Mouse (Mus musculus): ENCODE data around the gene Gpn3. TPM values are rescaled to one million over a fixed set of nuclear protein-coding genes. Genes with fewer than 3 reads are reported as not detected.

Gene Gpn3
- total RNA-seq, 1 experiment, result 101 TPM

GRCm38 (mm10) chr5:122327283-122327682 lies 44.4 kb upstream of the Gpn3 start:
- no peak overlapping the region for H3K27ac ChIP-seq (ENCODE audit: insufficient read depth, low read depth, low read length, poor library complexity, severe bottlenecking)
- peaks cover 0 to 4% of the 10 kb centered on the region in 2 experiments; a peak in 1 of 4 replicates for H3K4me1 ChIP-seq (ENCODE audit: control insufficient read depth in 2 of 2, insufficient read depth in 2 of 2, low read length in 2 of 2, poor library complexity in 1 of 2)
- TF ChIP-seq ZC3H11A (IDR thresholded peaks at IDR 0.05; ENCODE audit: borderline replicate concordance, low read depth, low read length), result no peak
- no peak for TF ChIP-seq HCFC1 (IDR thresholded peaks at IDR 0.05; ENCODE audit: borderline replicate concordance, insufficient read depth, low read length)
- no peak for TF ChIP-seq ZNF384 (IDR thresholded peaks at IDR 0.05; ENCODE audit: low read depth, low read length)
- no peak for TF ChIP-seq CHD2 (IDR thresholded peaks at IDR 0.05; ENCODE audit: low read depth, low read length)
- no peak for TF ChIP-seq MAFK (IDR thresholded peaks at IDR 0.05; ENCODE audit: insufficient read depth, low read depth, low read length)
- H3K9me3 ChIP-seq (ENCODE audit: control insufficient read depth, insufficient read depth, low read depth, low read length), result no peaks in the 10 kb centered on the region
- H3K4me3 ChIP-seq (ENCODE audit: insufficient read depth in 1 of 2, low read depth in 1 of 2, low read length in 2 of 2, poor library complexity in 1 of 2, severe bottlenecking in 1 of 2), result no peak overlapping the region
- DNase-seq (ENCODE audit: low read depth, low spot score), result no peak
- H3K9ac ChIP-seq (ENCODE audit: insufficient read depth, low read depth, low read length, poor library complexity, severe bottlenecking), result no peak overlapping the region
- H3K36me3 ChIP-seq (ENCODE audit: control insufficient read depth, insufficient read depth, low read length, poor library complexity, severe bottlenecking), result peaks cover 18% of the 10 kb centered on the region
- in situ Hi-C loops (cut with MboI; ENCODE audit: low sequenced_read_pairs in 2 of 2, unreplicated experiment in 2 of 2), result no loop called here

GRCm38 (mm10) chr5:122330269-122330668 lies 41.4 kb upstream of the Gpn3 start:
- H3K9me3 ChIP-seq (ENCODE audit: control insufficient read depth, insufficient read depth, low read depth, low read length), result no peaks in the 10 kb centered on the region
- no peak overlapping the region for H3K27ac ChIP-seq (ENCODE audit: insufficient read depth, low read depth, low read length, poor library complexity, severe bottlenecking)
- H3K4me3 ChIP-seq (ENCODE audit: insufficient read depth in 1 of 2, low read depth in 1 of 2, low read length in 2 of 2, poor library complexity in 1 of 2, severe bottlenecking in 1 of 2), result no peak overlapping the region
- H3K9ac ChIP-seq (ENCODE audit: insufficient read depth, low read depth, low read length, poor library complexity, severe bottlenecking), result no peak overlapping the region
- H3K36me3 ChIP-seq (ENCODE audit: control insufficient read depth, insufficient read depth, low read length, poor library complexity, severe bottlenecking), result peaks cover 9% of the 10 kb centered on the region
- in situ Hi-C loops (cut with MboI; ENCODE audit: low sequenced_read_pairs in 2 of 2, unreplicated experiment in 2 of 2), result no loop called here
- DNase-seq (ENCODE audit: low read depth, low spot score), result no peak
- TF ChIP-seq ZNF384 (IDR thresholded peaks at IDR 0.05; ENCODE audit: low read depth, low read length) (no peak), CHD2 (IDR thresholded peaks at IDR 0.05; ENCODE audit: low read depth, low read length) (no peak), HCFC1 (IDR thresholded peaks at IDR 0.05; ENCODE audit: borderline replicate concordance, insufficient read depth, low read length) (no peak), ZC3H11A (IDR thresholded peaks at IDR 0.05; ENCODE audit: borderline replicate concordance, low read depth, low read length) (no peak), MAFK (IDR thresholded peaks at IDR 0.05; ENCODE audit: insufficient read depth, low read depth, low read length) (no peak)
- no peaks in the 10 kb centered on the region for H3K4me1 ChIP-seq (ENCODE audit: control insufficient read depth in 2 of 2, insufficient read depth in 2 of 2, low read length in 2 of 2, poor library complexity in 1 of 2)

GRCm38 (mm10) chr5:122334682-122335081 lies 37.0 kb upstream of the Gpn3 start:
- no peak for TF ChIP-seq ZC3H11A (IDR thresholded peaks at IDR 0.05; ENCODE audit: borderline replicate concordance, low read depth, low read length)
- peak; percentile 71 for TF ChIP-seq ZNF384 (IDR thresholded peaks at IDR 0.05; ENCODE audit: low read depth, low read length)
- Histone ChIP-seq H3K4me3 (ENCODE audit: insufficient read depth in 1 of 2, low read depth in 1 of 2, low read length in 2 of 2, poor library complexity in 1 of 2, severe bottlenecking in 1 of 2) (no peak overlapping the region), H3K4me1 (ENCODE audit: control insufficient read depth in 2 of 2, insufficient read depth in 2 of 2, low read length in 2 of 2, poor library complexity in 1 of 2) (no peaks in the 10 kb centered on the region), H3K9me3 (ENCODE audit: control insufficient read depth, insufficient read depth, low read depth, low read length) (no peaks in the 10 kb centered on the region), H3K27ac (ENCODE audit: insufficient read depth, low read depth, low read length, poor library complexity, severe bottlenecking) (no peak overlapping the region), H3K9ac (ENCODE audit: insufficient read depth, low read depth, low read length, poor library complexity, severe bottlenecking) (no peak overlapping the region), H3K36me3 (ENCODE audit: control insufficient read depth, insufficient read depth, low read length, poor library complexity, severe bottlenecking) (peaks cover 3% of the 10 kb centered on the region)
- in situ Hi-C loops (cut with MboI; ENCODE audit: low sequenced_read_pairs in 2 of 2, unreplicated experiment in 2 of 2), result no loop called here
- no peak for DNase-seq (ENCODE audit: low read depth, low spot score)

GRCm38 (mm10) chr5:122336554-122337294 lies 35.0 kb upstream of the Gpn3 start:
- no peak overlapping the region for H3K9ac ChIP-seq (ENCODE audit: insufficient read depth, low read depth, low read length, poor library complexity, severe bottlenecking)
- in situ Hi-C loops (cut with MboI; ENCODE audit: low sequenced_read_pairs in 2 of 2, unreplicated experiment in 2 of 2), result no loop called here
- H3K27ac ChIP-seq (ENCODE audit: insufficient read depth, low read depth, low read length, poor library complexity, severe bottlenecking), result no peak overlapping the region
- H3K4me3 ChIP-seq (ENCODE audit: insufficient read depth in 1 of 2, low read depth in 1 of 2, low read length in 2 of 2, poor library complexity in 1 of 2, severe bottlenecking in 1 of 2), result no peak overlapping the region
- TF ChIP-seq ZC3H11A (IDR thresholded peaks at IDR 0.05; ENCODE audit: borderline replicate concordance, low read depth, low read length) (no peak), MAFK (IDR thresholded peaks at IDR 0.05; ENCODE audit: insufficient read depth, low read depth, low read length) (no peak), HCFC1 (IDR thresholded peaks at IDR 0.05; ENCODE audit: borderline replicate concordance, insufficient read depth, low read length) (no peak), CHD2 (IDR thresholded peaks at IDR 0.05; ENCODE audit: low read depth, low read length) (no peak), ZNF384 (IDR thresholded peaks at IDR 0.05; ENCODE audit: low read depth, low read length) (no peak)
- no peak for DNase-seq (ENCODE audit: low read depth, low spot score)
- H3K9me3 ChIP-seq (ENCODE audit: control insufficient read depth, insufficient read depth, low read depth, low read length), result no peaks in the 10 kb centered on the region
- no peaks in the 10 kb centered on the region for H3K4me1 ChIP-seq (ENCODE audit: control insufficient read depth in 2 of 2, insufficient read depth in 2 of 2, low read length in 2 of 2, poor library complexity in 1 of 2)
- no peaks in the 10 kb centered on the region; the same call in 1 of the 2 replicates for H3K36me3 ChIP-seq (ENCODE audit: control insufficient read depth, insufficient read depth, low read length, poor library complexity, severe bottlenecking)

Data from ES-E14 (cell line).